Mouse (Mus musculus) forebrain, embryonic 11.5 days (tissue): ENCODE measurements at regions not wholly inside any gene's neighbourhood (a gene's known extent, or its start where the extent isn't known, plus 50 kb on each side); places are given as distances from the start of the nearest gene placed in this dataset.

ENCODE experiments used
- ATAC-seq: fragments of 200-750 bp; cut with Nextera tagmentation; replicated peaks from 2 replicates; pipeline ENCODE4 v1.8.0; 2017; ENCODE audit warnings: moderate TSS enrichment; ENCODE audit not compliant: low FRiP score
- DNase-seq: peaks from one replicate; pipeline ENCODE4 v3.0.0-alpha.2; 2017; ENCODE audit warnings: low spot score
- H3K27ac ChIP-seq: fragments of 300-500 bp; sonication (generic); 2 replicates; pipeline ENCODE4 v1.5.1; 2014; ENCODE audit warnings: low read depth, low read length
- H3K27me3 ChIP-seq: fragments of 300-500 bp; sonication (generic); 2 replicates; pipeline ENCODE4 v1.6.1; 2014; ENCODE audit warnings: mild to moderate bottlenecking, low read length, mixed read lengths; ENCODE audit not compliant: control insufficient read depth, insufficient read depth
- H3K36me3 ChIP-seq: fragments of 300-500 bp; sonication (generic); 2 replicates; pipeline ENCODE4 v1.6.1; 2014; ENCODE audit warnings: mild to moderate bottlenecking, low read length, moderate library complexity, mixed read lengths; ENCODE audit not compliant: control insufficient read depth, insufficient read depth
- H3K4me1 ChIP-seq: fragments of 300-500 bp; sonication (generic); replicated peaks from 2 replicates; pipeline ENCODE4 v1.6.1; 2014; ENCODE audit warnings: low read length, mixed read lengths; ENCODE audit not compliant: control insufficient read depth, insufficient read depth
- H3K4me2 ChIP-seq: fragments of 300-500 bp; sonication (generic); 2 replicates; pipeline ENCODE4 v1.6.1; 2014; ENCODE audit warnings: low read depth, mild to moderate bottlenecking, low read length, moderate library complexity, mixed read lengths; ENCODE audit not compliant: severe bottlenecking
- H3K4me3 ChIP-seq: fragments of 300-500 bp; sonication (generic); 2 replicates; pipeline ENCODE4 v1.5.1; 2014; ENCODE audit warnings: low read depth, low read length
- H3K9ac ChIP-seq: fragments of 300-500 bp; sonication (generic); 2 replicates; pipeline ENCODE4 v1.6.1; 2014; ENCODE audit warnings: low read length
- H3K9me3 ChIP-seq: fragments of 300-500 bp; sonication (generic); 2 replicates; pipeline ENCODE4 v1.6.1; 2016; ENCODE audit warnings: low read length, mixed read lengths; ENCODE audit not compliant: control insufficient read depth
- WGBS: fragments of 180-500 bp; shearing (Covaris S2); extraction: QIAGEN DNeasy Blood & Tissue Kit; methylation state at CpG from one replicate; pipeline ENCODE4 v1.1.7; 2014; 5-methylcytosine and 5-hydroxymethylcytosine counted together

- no peak overlapping the region for H3K9ac ChIP-seq
- DNase-seq (no peak), ATAC-seq (no peak)
- no peaks in the 10 kb centered on the region for H3K27me3 ChIP-seq
- H3K36me3 ChIP-seq, result no peaks in the 10 kb centered on the region
- no peaks in the 10 kb centered on the region for H3K4me1 ChIP-seq
- no peak overlapping the region for H3K27ac ChIP-seq
- no peak overlapping the region for H3K4me3 ChIP-seq
- no peak overlapping the region for H3K4me2 ChIP-seq
- H3K9me3 ChIP-seq, result no peaks in the 10 kb centered on the region
- 49% methylated on average over 3 of the region's 3 CpGs for WGBS
These were observed 77.0 kb upstream of the Foxa2 start for GRCm38 (mm10) chr2:148123780-148124179.

GRCm38 (mm10) chr2:148133811-148134210 is 87.0 kb upstream of the Foxa2 start:
- WGBS, result 90% methylated on average over 1 of the region's 1 CpGs
- no peak for DNase-seq
- Histone ChIP-seq H3K4me1 (no peaks in the 10 kb centered on the region), H3K4me2 (no peak overlapping the region), H3K4me3 (no peak overlapping the region), H3K27me3 (no peaks in the 10 kb centered on the region), H3K27ac (no peak overlapping the region), H3K36me3 (no peaks in the 10 kb centered on the region), H3K9ac (no peak overlapping the region), H3K9me3 (no peaks in the 10 kb centered on the region)
- ATAC-seq, result no peak

- H3K9me3 ChIP-seq, result no peaks in the 10 kb centered on the region
- no peak overlapping the region for H3K27ac ChIP-seq
- no peak overlapping the region for H3K4me2 ChIP-seq
- no peaks in the 10 kb centered on the region for H3K27me3 ChIP-seq
- no peaks in the 10 kb centered on the region for H3K36me3 ChIP-seq
- no peak overlapping the region for H3K4me3 ChIP-seq
- H3K4me1 ChIP-seq, result no peaks in the 10 kb centered on the region
- no peak for DNase-seq
- ATAC-seq, result no peak
- 79% methylated on average over 4 of the region's 4 CpGs for WGBS
- no peak overlapping the region for H3K9ac ChIP-seq
These were observed 95.2 kb upstream of the Foxa2 start for GRCm38 (mm10) chr2:148141936-148142335.

GRCm38 (mm10) chr2:148144816-148145215 is 98.0 kb upstream of the Foxa2 start:
- Histone ChIP-seq H3K4me3 (no peak overlapping the region), H3K9me3 (no peaks in the 10 kb centered on the region), H3K9ac (no peak overlapping the region), H3K27ac (no peak overlapping the region), H3K4me2 (no peak overlapping the region), H3K36me3 (no peaks in the 10 kb centered on the region), H3K4me1 (no peaks in the 10 kb centered on the region), H3K27me3 (no peaks in the 10 kb centered on the region)
- ATAC-seq (no peak), DNase-seq (no peak)
- 67% methylated on average over 1 of the region's 1 CpGs for WGBS

- Histone ChIP-seq H3K27me3 (no peaks in the 10 kb centered on the region), H3K4me2 (no peak overlapping the region), H3K27ac (no peak overlapping the region), H3K9ac (no peak overlapping the region), H3K4me3 (no peak overlapping the region), H3K36me3 (no peaks in the 10 kb centered on the region), H3K9me3 (no peaks in the 10 kb centered on the region), H3K4me1 (no peaks in the 10 kb centered on the region)
- ATAC-seq (no peak), DNase-seq (no peak)
These were observed 101.5 kb upstream of the Foxa2 start for GRCm38 (mm10) chr2:148148272-148148671.

- H3K36me3 ChIP-seq, result no peaks in the 10 kb centered on the region
- WGBS, result 100% methylated on average over 1 of the region's 1 CpGs
- H3K4me2 ChIP-seq, result no peak overlapping the region
These were observed 102.7 kb upstream of the Foxa2 start for GRCm38 (mm10) chr2:148149426-148149825.

GRCm38 (mm10) chr2:148153513-148154271 is 106.9 kb upstream of the Foxa2 start:
- H3K4me2 ChIP-seq, result no peak overlapping the region

More at GRCm38 (mm10) chr2:148149426-148149825, 102.7 kb upstream of the Foxa2 start:
- H3K9me3 ChIP-seq, result no peaks in the 10 kb centered on the region
- no peak overlapping the region for H3K27ac ChIP-seq
- H3K27me3 ChIP-seq, result no peaks in the 10 kb centered on the region
- H3K4me1 ChIP-seq, result no peaks in the 10 kb centered on the region
- ATAC-seq (no peak), DNase-seq (no peak)
- no peak overlapping the region for H3K9ac ChIP-seq
- no peak overlapping the region for H3K4me3 ChIP-seq

GRCm38 (mm10) chr2:148156122-148156521 is 109.4 kb upstream of the Foxa2 start:
- WGBS, result 92% methylated on average over 2 of the region's 2 CpGs

More at GRCm38 (mm10) chr2:148153513-148154271, 106.9 kb upstream of the Foxa2 start:
- no peak overlapping the region for H3K4me3 ChIP-seq
- H3K27ac ChIP-seq, result no peak overlapping the region
- WGBS, result 88% methylated on average over 6 of the region's 6 CpGs
- no peaks in the 10 kb centered on the region for H3K36me3 ChIP-seq
- no peak for ATAC-seq
- no peaks in the 10 kb centered on the region for H3K27me3 ChIP-seq
- no peak overlapping the region for H3K9ac ChIP-seq
- no peak for DNase-seq
- H3K4me1 ChIP-seq, result no peaks in the 10 kb centered on the region
- no peaks in the 10 kb centered on the region for H3K9me3 ChIP-seq

GRCm38 (mm10) chr2:148159028-148159600 is 112.3 kb upstream of the Foxa2 start:
- no peak overlapping the region for H3K4me2 ChIP-seq
- DNase-seq (no peak), ATAC-seq (no peak)
- WGBS, result 74% methylated on average over 8 of the region's 8 CpGs
- no peaks in the 10 kb centered on the region for H3K27me3 ChIP-seq
- no peak overlapping the region for H3K4me3 ChIP-seq
- H3K36me3 ChIP-seq, result no peaks in the 10 kb centered on the region
- no peak overlapping the region for H3K9ac ChIP-seq
- 0 out of 2 replicates have a peak, but pooled peaks cover 5% of the 10 kb centered on the region for H3K4me1 ChIP-seq
- no peak overlapping the region for H3K27ac ChIP-seq
- H3K9me3 ChIP-seq, result no peaks in the 10 kb centered on the region

More at GRCm38 (mm10) chr2:148156122-148156521, 109.4 kb upstream of the Foxa2 start:
- Histone ChIP-seq H3K4me3 (no peak overlapping the region), H3K36me3 (no peaks in the 10 kb centered on the region), H3K4me1 (no peaks in the 10 kb centered on the region), H3K9ac (no peak overlapping the region), H3K4me2 (no peak overlapping the region), H3K27ac (no peak overlapping the region), H3K27me3 (no peaks in the 10 kb centered on the region), H3K9me3 (no peaks in the 10 kb centered on the region)
- ATAC-seq (no peak), DNase-seq (no peak)
